Mouse (Mus musculus): ENCODE measurements at regions not wholly inside any gene's neighbourhood (a gene's known extent, or its start where the extent isn't known, plus 50 kb on each side); places are given as distances from the start of the nearest gene placed in this dataset.
A peak's percentile ranks its signal among the peaks of the same experiment; 100 is the strongest.

DNA sequence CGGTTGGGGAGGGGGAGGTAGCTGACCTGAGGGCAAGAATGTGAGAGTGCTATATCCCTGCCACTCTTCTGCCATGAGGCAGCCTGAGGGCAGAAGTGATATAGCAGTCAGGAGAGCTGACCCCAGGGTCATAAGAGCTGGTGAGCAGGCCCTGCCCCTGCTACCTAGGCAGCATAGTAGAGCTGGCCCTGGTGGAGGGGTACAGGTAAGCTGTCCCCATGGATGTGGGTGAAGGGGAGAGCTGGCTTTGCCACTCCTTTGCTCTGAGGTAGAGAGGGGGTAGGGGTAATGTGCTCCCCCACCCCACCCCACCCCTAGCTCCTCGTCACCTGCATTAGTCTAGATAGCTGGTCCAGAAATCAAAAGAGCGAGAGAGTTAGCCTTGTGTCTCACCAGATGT lies 61.3 kb upstream of the Gm3839 start:
- 83% methylated on average over 3 of the region's 3 CpGs for WGBS
- H3K9me3 ChIP-seq = no peaks in the 10 kb centered on the region
- H3K36me3 ChIP-seq = no peaks in the 10 kb centered on the region
- no peak overlapping the region for H3K9ac ChIP-seq
- no peak overlapping the region for H3K4me2 ChIP-seq (replicated peaks)
- no peaks in the 10 kb centered on the region for H3K4me1 ChIP-seq
- ATAC-seq (ENCODE audit: low FRiP score, low read depth) = no peak
- no peak overlapping the region for H3K4me3 ChIP-seq
- no peak overlapping the region for H3K27ac ChIP-seq
- H3K27me3 ChIP-seq = no peaks in the 10 kb centered on the region

DNA sequence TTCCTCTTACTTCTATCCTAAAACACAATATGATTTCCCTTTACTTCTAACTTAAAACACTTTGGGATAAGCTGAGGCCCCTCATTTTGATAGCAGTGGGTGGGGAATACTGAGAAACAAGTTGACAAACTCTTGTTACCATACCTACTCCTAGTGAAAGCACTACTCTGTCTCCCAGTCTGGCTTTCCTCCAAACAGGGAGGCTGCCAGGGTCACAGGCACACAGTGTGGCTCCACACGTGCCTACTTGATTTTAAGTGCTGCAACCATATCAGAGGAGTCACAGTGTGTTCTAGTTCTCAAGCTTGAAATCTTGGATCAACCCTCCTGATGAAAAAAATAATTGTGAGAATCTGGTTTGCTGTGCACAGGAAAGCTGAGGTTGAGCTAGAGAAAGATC lies 65.8 kb upstream of the Gm3839 start:
- no peak for ATAC-seq (ENCODE audit: low FRiP score, low read depth)
- H3K36me3 ChIP-seq = no peaks in the 10 kb centered on the region
- 65% methylated on average over 1 of the region's 1 CpGs for WGBS
- H3K4me3 ChIP-seq = no peak overlapping the region
- H3K9me3 ChIP-seq = no peaks in the 10 kb centered on the region
- no peak overlapping the region for H3K4me2 ChIP-seq (replicated peaks)
- H3K27ac ChIP-seq = no peak overlapping the region
- no peaks in the 10 kb centered on the region for H3K4me1 ChIP-seq
- H3K9ac ChIP-seq = no peak overlapping the region
- H3K27me3 ChIP-seq = no peaks in the 10 kb centered on the region

DNA sequence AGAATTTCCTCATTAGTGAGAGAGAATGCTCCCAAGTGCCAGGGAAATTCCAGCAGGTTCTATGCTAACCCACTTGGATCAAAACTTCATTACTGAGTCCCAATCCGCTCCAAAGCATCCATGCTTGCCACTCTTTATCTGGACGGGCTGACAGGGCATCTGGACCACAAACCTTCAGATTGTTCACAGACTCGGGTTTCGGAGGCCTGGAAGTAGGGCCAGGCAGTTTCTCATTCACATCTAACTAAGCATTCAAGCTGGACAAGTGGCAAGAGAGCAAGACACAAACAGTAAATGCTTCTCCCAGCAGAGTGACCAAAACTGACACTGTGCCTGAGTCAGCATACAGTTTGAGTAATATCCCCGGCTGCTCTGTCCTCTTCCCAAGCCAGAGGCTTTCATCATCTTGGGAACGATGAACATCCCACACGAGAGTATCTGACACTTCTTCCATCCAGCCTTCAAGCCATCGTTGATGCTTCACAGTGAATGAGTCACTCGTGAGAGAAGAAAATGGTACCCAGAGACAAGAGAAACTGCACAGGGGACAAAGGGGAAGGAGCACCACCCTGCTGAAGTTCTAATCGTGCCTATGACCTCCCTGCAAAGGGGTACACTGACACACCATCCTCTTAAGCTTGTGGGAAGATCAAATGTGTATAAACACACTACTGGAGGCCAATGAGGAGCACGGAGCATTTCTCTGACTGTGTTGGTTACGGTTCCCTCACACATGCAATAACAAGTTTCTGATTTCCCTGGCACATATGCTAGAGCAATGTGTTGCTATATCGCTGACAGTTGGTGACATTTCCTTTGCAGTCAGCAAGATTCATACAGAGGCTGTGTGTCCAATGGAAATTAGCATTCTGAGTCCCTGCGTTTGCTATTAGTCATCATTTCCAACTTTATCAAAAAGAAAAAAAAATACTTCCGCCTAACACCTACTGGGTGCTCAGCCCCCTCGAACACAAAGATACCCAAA lies 72.0 kb upstream of the Gm3839 start:
- H3K4me3 ChIP-seq = no peak overlapping the region
- H3K4me1 ChIP-seq = no peaks in the 10 kb centered on the region
- no peak overlapping the region for H3K4me2 ChIP-seq (replicated peaks)
- no peak overlapping the region for H3K27ac ChIP-seq
- ATAC-seq (ENCODE audit: low FRiP score, low read depth) = no peak
- H3K9me3 ChIP-seq = no peaks in the 10 kb centered on the region
- H3K9ac ChIP-seq = no peak overlapping the region
- H3K36me3 ChIP-seq = no peaks in the 10 kb centered on the region
- H3K27me3 ChIP-seq = no peaks in the 10 kb centered on the region
- WGBS = 86% methylated on average over 16 of the region's 16 CpGs

DNA sequence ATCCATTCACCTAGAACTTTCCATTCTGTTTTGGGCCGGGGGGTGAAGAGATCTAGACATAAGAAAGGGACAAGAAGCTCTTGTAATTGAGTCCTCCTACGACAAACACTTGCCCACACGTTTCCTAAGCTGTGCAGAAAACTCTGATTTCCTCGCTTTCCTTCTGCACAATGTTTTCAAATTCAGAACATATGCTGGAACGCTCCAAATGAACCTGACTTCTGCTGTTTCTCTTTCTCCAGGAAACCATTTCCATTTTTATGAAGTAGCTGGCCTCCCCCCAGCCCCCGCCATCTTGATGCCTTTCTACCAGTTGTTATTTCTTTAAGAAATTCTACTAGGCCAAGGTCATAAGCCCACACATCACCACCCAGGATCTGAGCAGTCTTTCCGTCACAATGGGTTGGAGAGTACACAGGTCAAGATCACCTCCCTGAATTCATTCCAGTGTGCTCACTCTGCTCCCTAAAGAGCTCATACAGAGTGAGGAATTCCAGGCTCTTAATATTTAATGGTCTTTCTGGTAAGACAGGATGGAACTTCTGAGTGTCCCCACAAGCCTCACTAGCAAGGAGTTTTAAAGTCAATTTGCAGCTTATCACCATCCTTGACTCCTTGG lies 78.7 kb upstream of the Gm3839 start:
- 47% methylated on average over 7 of the region's 7 CpGs for WGBS
- Histone ChIP-seq H3K4me3 (no peak overlapping the region), H3K4me2 (replicated peaks) (no peak overlapping the region), H3K27ac (no peak overlapping the region), H3K9me3 (no peaks in the 10 kb centered on the region; the same call in 1 of the 2 replicates), H3K4me1 (peaks cover 11% of the 10 kb centered on the region; the same call in 1 of the 2 replicates), H3K27me3 (no peaks in the 10 kb centered on the region), H3K36me3 (no peaks in the 10 kb centered on the region), H3K9ac (no peak overlapping the region)
- peak; percentile 57 for ATAC-seq (ENCODE audit: low FRiP score, low read depth)

DNA sequence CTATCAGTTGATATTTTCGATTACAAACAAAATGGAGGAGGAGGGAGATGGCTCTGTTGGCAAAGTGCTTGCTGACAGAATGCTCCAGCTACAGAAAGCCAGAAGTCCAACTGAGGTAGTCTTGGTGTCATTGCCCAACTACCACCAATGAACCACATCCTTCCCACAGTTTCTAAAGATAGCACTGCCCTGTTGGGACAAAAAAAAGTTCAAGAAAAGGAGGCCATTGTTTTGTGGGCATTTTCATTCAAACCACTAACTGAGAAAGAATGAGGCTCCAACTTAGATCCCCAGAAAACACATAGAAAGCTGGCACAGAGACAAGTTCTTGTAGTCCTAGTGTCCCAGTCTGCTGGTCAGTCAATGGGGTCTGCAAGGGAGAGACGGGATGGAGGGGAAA lies 82.1 kb upstream of the Gm3839 start:
- Histone ChIP-seq H3K9ac (no peak overlapping the region), H3K36me3 (no peaks in the 10 kb centered on the region), H3K4me1 (peaks cover 11% of the 10 kb centered on the region; the same call in 1 of the 2 replicates), H3K27me3 (no peaks in the 10 kb centered on the region), H3K4me3 (no peak overlapping the region), H3K4me2 (replicated peaks) (no peak overlapping the region), H3K27ac (no peak overlapping the region), H3K9me3 (no peaks in the 10 kb centered on the region; the same call in 1 of the 2 replicates)
- 88% methylated on average over 2 of the region's 2 CpGs for WGBS
- no peak for ATAC-seq (ENCODE audit: low FRiP score, low read depth)

DNA sequence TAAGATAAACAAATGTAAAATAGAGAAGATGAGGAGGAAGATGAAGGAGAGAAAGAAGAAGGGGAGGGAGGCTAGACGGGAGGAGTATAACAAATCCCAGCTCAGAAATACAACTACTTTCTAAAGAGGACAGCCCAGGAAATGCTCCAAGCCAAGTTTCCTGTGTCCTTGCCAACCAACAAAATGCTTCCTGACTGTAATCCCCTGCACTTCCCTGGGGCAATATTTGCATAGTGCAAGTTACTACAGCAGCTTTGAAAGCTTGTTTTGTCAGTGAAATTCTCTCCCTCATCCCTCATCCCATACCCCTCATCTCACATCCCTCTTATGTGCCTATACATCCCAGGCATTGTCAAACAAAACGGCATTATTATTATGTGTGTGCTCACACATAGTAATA lies 83.7 kb upstream of the Gm3839 start:
- Histone ChIP-seq H3K9ac (no peak overlapping the region), H3K4me2 (replicated peaks) (no peak overlapping the region), H3K36me3 (no peaks in the 10 kb centered on the region), H3K4me3 (no peak overlapping the region), H3K27me3 (no peaks in the 10 kb centered on the region), H3K4me1 (peaks cover 7% of the 10 kb centered on the region; the same call in 1 of the 2 replicates), H3K27ac (no peak overlapping the region), H3K9me3 (no peaks in the 10 kb centered on the region; the same call in 1 of the 2 replicates)
- ATAC-seq (ENCODE audit: low FRiP score, low read depth) = no peak
- WGBS = 82% methylated on average over 2 of the region's 2 CpGs

DNA sequence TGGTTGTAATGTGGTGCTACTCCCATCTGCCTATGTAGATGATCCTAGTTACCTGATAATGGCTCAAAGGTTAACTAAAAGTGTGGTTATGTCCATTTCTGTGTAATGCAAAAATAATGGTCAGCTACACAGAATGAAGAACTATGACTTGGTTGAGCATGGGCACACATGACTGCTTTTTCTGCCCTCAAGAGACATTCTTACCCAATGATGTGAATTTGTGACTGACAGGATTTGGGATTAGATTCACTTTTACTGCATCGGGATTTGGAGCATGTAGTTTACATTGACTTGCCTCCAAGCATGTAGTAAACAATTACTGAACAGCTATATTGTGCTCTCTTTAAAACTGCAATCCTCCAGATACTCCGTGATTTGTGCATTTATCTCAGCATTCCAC lies 93.4 kb upstream of the Gm3839 start:
- H3K9me3 ChIP-seq = no peaks in the 10 kb centered on the region
- WGBS = 91% methylated on average over 2 of the region's 2 CpGs

DNA sequence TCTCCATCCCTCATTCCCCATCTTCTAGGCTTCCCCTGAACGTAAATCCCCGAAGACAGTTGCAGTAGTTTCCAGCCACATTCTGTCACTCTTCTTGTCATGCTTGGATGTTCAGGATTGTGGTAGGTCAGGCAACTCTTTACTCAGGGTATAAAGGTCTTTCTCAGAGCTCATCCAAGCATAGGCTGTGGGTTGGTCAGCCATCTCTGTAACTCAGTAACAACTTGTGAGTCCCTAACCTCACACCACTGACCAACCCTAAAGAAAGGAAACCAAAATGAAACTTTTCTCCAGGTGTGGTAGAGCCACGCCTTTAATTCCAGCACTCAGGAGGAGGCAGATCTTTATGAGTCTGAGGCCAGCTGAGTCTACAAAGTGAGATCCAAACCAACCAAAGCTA lies 75.6 kb upstream of the Ptprg start:
- Histone ChIP-seq H3K36me3 (no peaks in the 10 kb centered on the region), H3K4me2 (replicated peaks) (no peak overlapping the region), H3K4me1 (no peaks in the 10 kb centered on the region), H3K9me3 (no peaks in the 10 kb centered on the region), H3K27me3 (no peaks in the 10 kb centered on the region), H3K9ac (no peak overlapping the region), H3K27ac (no peak overlapping the region), H3K4me3 (no peak overlapping the region)
- ATAC-seq (ENCODE audit: low FRiP score, low read depth) = no peak
- WGBS = 96% methylated on average over 3 of the region's 3 CpGs

More for the DNA sequence above, 93.4 kb upstream of the Gm3839 start:
- Histone ChIP-seq H3K27me3 (no peaks in the 10 kb centered on the region), H3K27ac (no peak overlapping the region), H3K4me3 (no peak overlapping the region), H3K4me2 (replicated peaks) (no peak overlapping the region), H3K4me1 (no peaks in the 10 kb centered on the region), H3K36me3 (no peaks in the 10 kb centered on the region), H3K9ac (no peak overlapping the region)
- ATAC-seq (ENCODE audit: low FRiP score, low read depth) = no peak

DNA sequence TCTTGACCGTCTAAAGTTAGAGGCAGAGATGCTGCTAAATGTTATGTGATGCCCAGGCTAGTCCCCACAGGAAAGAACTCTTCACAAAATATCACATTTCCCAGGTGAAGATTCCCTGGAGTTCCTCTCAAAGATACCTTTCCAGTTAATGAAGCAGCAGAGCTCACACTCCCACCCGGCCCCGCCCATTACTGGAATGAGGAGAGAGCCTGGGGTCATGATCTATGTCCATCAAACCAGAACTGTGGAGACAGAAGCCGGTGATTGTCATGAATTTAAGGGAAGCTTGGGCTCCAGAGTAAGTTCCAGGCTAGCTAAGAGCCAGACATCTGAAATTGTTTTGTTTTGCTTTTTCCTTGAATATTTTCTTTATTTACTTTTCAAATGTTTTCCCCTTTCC lies 71.2 kb upstream of the Ptprg start:
- H3K9me3 ChIP-seq = no peaks in the 10 kb centered on the region
- H3K4me3 ChIP-seq = no peak overlapping the region
- H3K36me3 ChIP-seq = no peaks in the 10 kb centered on the region
- ATAC-seq (ENCODE audit: low FRiP score, low read depth) = no peak
- H3K4me1 ChIP-seq = no peaks in the 10 kb centered on the region
- no peaks in the 10 kb centered on the region for H3K27me3 ChIP-seq
- no peak overlapping the region for H3K27ac ChIP-seq
- no peak overlapping the region for H3K9ac ChIP-seq
- H3K4me2 ChIP-seq (replicated peaks) = no peak overlapping the region
- WGBS = 62% methylated on average over 4 of the region's 4 CpGs

DNA sequence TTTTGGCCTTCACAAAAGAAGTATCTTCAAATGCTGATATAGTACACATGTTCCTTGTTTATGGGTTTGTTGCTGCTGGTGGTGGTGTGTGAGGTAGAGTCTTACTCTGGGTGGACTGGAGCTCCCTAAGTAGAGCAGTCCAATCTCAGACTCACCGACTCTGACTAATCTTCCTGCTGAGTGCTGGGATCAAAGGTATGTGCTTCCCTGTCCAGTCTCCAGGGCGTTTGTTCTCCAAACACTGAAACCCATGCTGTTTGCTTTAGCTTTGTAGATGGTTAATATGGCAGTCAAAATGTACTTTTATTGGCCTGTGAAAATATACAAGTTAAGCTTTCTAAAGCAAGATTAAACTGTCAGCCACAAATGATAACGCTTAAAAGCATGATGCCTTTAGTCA lies 67.0 kb upstream of the Ptprg start:
- H3K36me3 ChIP-seq = no peaks in the 10 kb centered on the region
- H3K27ac ChIP-seq = no peak overlapping the region
- H3K27me3 ChIP-seq = no peaks in the 10 kb centered on the region
- WGBS = 45% methylated on average over 3 of the region's 3 CpGs
- no peaks in the 10 kb centered on the region for H3K4me1 ChIP-seq
- no peaks in the 10 kb centered on the region for H3K9me3 ChIP-seq
- H3K9ac ChIP-seq = no peak overlapping the region
- no peak overlapping the region for H3K4me3 ChIP-seq
- no peak overlapping the region for H3K4me2 ChIP-seq (replicated peaks)
- ATAC-seq (ENCODE audit: low FRiP score, low read depth) = no peak

DNA sequence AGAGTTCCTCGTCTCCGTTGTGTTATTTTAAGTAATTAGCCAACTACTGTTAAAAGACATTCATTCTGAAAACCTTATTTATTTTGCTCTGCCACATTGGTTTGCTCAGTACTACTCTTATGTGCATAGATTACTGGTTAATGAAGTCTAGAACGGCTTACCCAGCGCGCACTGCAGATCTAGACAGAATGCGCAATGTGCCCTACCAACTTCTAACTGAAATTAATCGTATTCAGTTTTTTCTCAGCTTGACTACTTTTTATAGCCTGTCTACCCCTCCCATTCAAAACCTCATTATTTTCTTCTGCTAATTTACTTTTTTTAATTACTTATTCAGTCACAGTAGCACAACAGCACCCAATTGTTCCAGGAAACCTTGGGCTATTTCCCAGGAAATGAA lies 51.6 kb upstream of the Ptprg start:
- WGBS = 72% methylated on average over 7 of the region's 7 CpGs
- Histone ChIP-seq H3K27me3 (no peaks in the 10 kb centered on the region), H3K4me1 (peaks cover 10% of the 10 kb centered on the region), H3K9me3 (0 out of 2 replicates have a peak, but pooled peaks cover 6% of the 10 kb centered on the region), H3K4me3 (no peak overlapping the region), H3K4me2 (replicated peaks) (no peak overlapping the region), H3K27ac (no peak overlapping the region), H3K9ac (no peak overlapping the region), H3K36me3 (no peaks in the 10 kb centered on the region)
- ATAC-seq (ENCODE audit: low FRiP score, low read depth) = no peak

DNA sequence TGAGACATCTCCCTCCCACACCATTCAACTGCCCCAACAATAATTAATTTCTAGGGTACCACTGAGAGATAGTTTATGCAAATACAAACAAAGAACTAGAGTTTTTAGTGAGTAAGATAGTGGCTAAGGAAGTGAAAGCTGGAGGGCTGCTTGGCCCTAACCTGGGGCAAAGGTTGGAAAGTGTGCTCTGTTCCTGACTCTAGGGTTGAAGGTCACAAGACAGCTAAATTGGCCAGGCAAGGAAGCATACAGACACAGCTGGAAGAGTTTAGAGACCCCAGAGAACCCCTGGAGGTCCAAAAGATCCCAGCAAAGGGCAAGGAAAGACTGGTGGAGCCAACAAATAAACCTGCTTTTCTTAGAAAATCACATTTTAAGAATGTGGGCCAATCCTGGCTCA lies 50.2 kb upstream of the Ptprg start:
- no peak overlapping the region for H3K4me3 ChIP-seq
- 0 out of 2 replicates have a peak, but pooled peaks cover 6% of the 10 kb centered on the region for H3K9me3 ChIP-seq
- no peak overlapping the region for H3K9ac ChIP-seq
- H3K27ac ChIP-seq = no peak overlapping the region
- H3K36me3 ChIP-seq = no peaks in the 10 kb centered on the region
- H3K27me3 ChIP-seq = no peaks in the 10 kb centered on the region
- no peak for ATAC-seq (ENCODE audit: low FRiP score, low read depth)
- H3K4me2 ChIP-seq (replicated peaks) = no peak overlapping the region
- H3K4me1 ChIP-seq = peaks cover 10% of the 10 kb centered on the region
